Mouse (Mus musculus) G1E (cell line): ENCODE measurements around the gene Wwox. TPM values are rescaled to one million over a fixed set of nuclear protein-coding genes. Genes with fewer than 3 reads are reported as not detected.

ENCODE experiments used
- ATAC-seq: 2 replicates; pipeline ENCODE4 v1.8.0; 2016; ENCODE audit warnings: mild to moderate bottlenecking; ENCODE audit not compliant: insufficient number of reproducible peaks, poor library complexity, low FRiP score, severe bottlenecking; ENCODE audit errors: extremely low read depth
- DNase-seq: peaks from one replicate; pipeline ENCODE4 v3.0.0; 2012; ENCODE audit warnings: low spot score
- H3K27me3 ChIP-seq: 2 replicates; pipeline ENCODE4 v1.6.1; 2012; ENCODE audit warnings: mild to moderate bottlenecking, low read length, inconsistent platforms; ENCODE audit not compliant: insufficient read depth
- H3K36me3 ChIP-seq: replicated peaks from 2 replicates; pipeline ENCODE3; 2012; ENCODE audit warnings: mild to moderate bottlenecking, inconsistent platforms
- H3K4me1 ChIP-seq: 2 replicates; pipeline ENCODE4 v1.6.1; 2012; ENCODE audit warnings: low read depth, low read length, inconsistent platforms, mixed read lengths; ENCODE audit not compliant: insufficient read depth
- H3K4me3 ChIP-seq: 2 replicates; pipeline ENCODE4 v1.5.1; 2012; ENCODE audit warnings: low read depth, mild to moderate bottlenecking, inconsistent platforms, low read length, moderate library complexity, mixed read lengths
- H3K9me3 ChIP-seq: replicated peaks from 2 replicates; pipeline ENCODE4 v1.6.1; 2012; ENCODE audit warnings: inconsistent platforms
- CTCF ChIP-seq: IDR thresholded peaks from 2 replicates; pipeline ENCODE4 v1.5.1; 2012; ENCODE audit warnings: low read depth, low read length, inconsistent platforms, mixed read lengths
- GATA1 ChIP-seq: IDR thresholded peaks from 2 replicates; pipeline ENCODE4 v1.6.1; 2012; ENCODE audit warnings: borderline replicate concordance, low read length, inconsistent platforms, mixed read lengths
- GATA2 ChIP-seq: IDR thresholded peaks from 2 replicates; pipeline ENCODE4 v1.6.1; 2012; ENCODE audit warnings: low read depth, low read length, inconsistent platforms, borderline replicate concordance
- POLR2AphosphoS5 ChIP-seq: IDR thresholded peaks from 2 replicates; pipeline ENCODE4 v1.6.1; 2012; ENCODE audit warnings: low read depth, low read length, inconsistent platforms; ENCODE audit not compliant: insufficient replicate concordance
- TAL1 ChIP-seq: conservative IDR thresholded peaks from 2 replicates; pipeline ENCODE4 v1.6.1; 2012; ENCODE audit warnings: low read depth, low read length, inconsistent platforms, mixed read lengths
- polyA plus RNA-seq: library from polyadenylated mRNA; stranded (reverse); fragments of >175 nt; gene quantifications from 2 replicates; pipeline ENCODE4 v1.2.3, GENCODE M21; 2012
- total RNA-seq, 2 experiments: library from RNA; stranded (forward) in 1 of 2; stranded (reverse) in 1 of 2; fragments of 200-1000 nt in 1 of 2; fragments of >200 nt in 1 of 2; fragmentation: Nextera tagmentation in 1 of 2; gene quantifications; 2 replicates each; pipeline ENCODE4 v1.2.3; 2014 to 2017

The Wwox gene
- total and polyA plus RNA-seq, 3 experiments: 5.8 to 33.9 (median 7.2) TPM

GRCm38 (mm10) chr8:115025390-115026098, 586.1 kb downstream of the Wwox start:
- TF ChIP-seq POLR2AphosphoS5 (no peak), TAL1 (no peak), GATA2 (no peak), CTCF (no peak), GATA1 (no peak)
- peaks cover 66% of the 10 kb centered on the region for H3K9me3 ChIP-seq
- DNase-seq (no peak), ATAC-seq (no peak)
- H3K27me3 ChIP-seq: no peaks in the 10 kb centered on the region
- no peak overlapping the region for H3K4me3 ChIP-seq
- no peaks in the 10 kb centered on the region for H3K4me1 ChIP-seq
- no peaks in the 10 kb centered on the region for H3K36me3 ChIP-seq

- H3K4me1 ChIP-seq: no peaks in the 10 kb centered on the region
- DNase-seq: no peak
- no peak for ATAC-seq
- no peaks in the 10 kb centered on the region for H3K27me3 ChIP-seq
- H3K4me3 ChIP-seq: no peak overlapping the region
- H3K9me3 ChIP-seq: peaks cover 67% of the 10 kb centered on the region
- TF ChIP-seq CTCF: no peak
- no peak for TF ChIP-seq POLR2AphosphoS5
- TF ChIP-seq TAL1: no peak
- no peak for TF ChIP-seq GATA1
- no peak for TF ChIP-seq GATA2
- no peaks in the 10 kb centered on the region for H3K36me3 ChIP-seq
These were observed 586.7 kb downstream of the Wwox start for GRCm38 (mm10) chr8:115026201-115026600.

- DNase-seq: no peak
- H3K4me1 ChIP-seq: no peaks in the 10 kb centered on the region
- H3K36me3 ChIP-seq: no peaks in the 10 kb centered on the region
- no peak for TF ChIP-seq POLR2AphosphoS5
- TF ChIP-seq GATA1: no peak
- TF ChIP-seq GATA2: no peak
- TF ChIP-seq TAL1: no peak
- TF ChIP-seq CTCF: no peak
- no peaks in the 10 kb centered on the region for H3K27me3 ChIP-seq
- peaks cover 61% of the 10 kb centered on the region for H3K9me3 ChIP-seq
- no peak for ATAC-seq
- no peak overlapping the region for H3K4me3 ChIP-seq
These were observed 593.7 kb downstream of the Wwox start for GRCm38 (mm10) chr8:115033194-115033593.

- H3K4me1 ChIP-seq: no peaks in the 10 kb centered on the region
- no peak for TF ChIP-seq POLR2AphosphoS5
- TF ChIP-seq GATA1: no peak
- no peak for TF ChIP-seq CTCF
- no peak for TF ChIP-seq GATA2
- no peak for TF ChIP-seq TAL1
- ATAC-seq: no peak
- peaks cover 55% of the 10 kb centered on the region for H3K9me3 ChIP-seq
- no peaks in the 10 kb centered on the region for H3K27me3 ChIP-seq
- DNase-seq: no peak
- no peaks in the 10 kb centered on the region for H3K36me3 ChIP-seq
- no peak overlapping the region for H3K4me3 ChIP-seq
These were observed 596.6 kb downstream of the Wwox start for GRCm38 (mm10) chr8:115036016-115036415.

- no peak for TF ChIP-seq GATA2
- TF ChIP-seq TAL1: no peak
- TF ChIP-seq GATA1: no peak
- no peak for TF ChIP-seq CTCF
- TF ChIP-seq POLR2AphosphoS5: no peak
- Histone ChIP-seq H3K9me3 (peaks cover 58% of the 10 kb centered on the region), H3K4me3 (no peak overlapping the region), H3K36me3 (no peaks in the 10 kb centered on the region), H3K4me1 (no peaks in the 10 kb centered on the region), H3K27me3 (no peaks in the 10 kb centered on the region)
- no peak for DNase-seq
- no peak for ATAC-seq
These were observed 599.0 kb downstream of the Wwox start for GRCm38 (mm10) chr8:115038426-115038825.

GRCm38 (mm10) chr8:115045746-115046145, 606.3 kb downstream of the Wwox start:
- ATAC-seq (no peak), DNase-seq (no peak)
- Histone ChIP-seq H3K9me3 (peaks cover 81% of the 10 kb centered on the region), H3K27me3 (no peaks in the 10 kb centered on the region), H3K4me1 (no peaks in the 10 kb centered on the region), H3K36me3 (no peaks in the 10 kb centered on the region), H3K4me3 (no peak overlapping the region)
- TF ChIP-seq CTCF (no peak), TAL1 (no peak), GATA1 (no peak), GATA2 (no peak), POLR2AphosphoS5 (no peak)
